Mouse (Mus musculus) stomach, postnatal 0 days (tissue): ENCODE data around the gene Nt5dc2. TPM values are rescaled to one million over a fixed set of nuclear protein-coding genes. Genes with fewer than 3 reads are reported as not detected.

ENCODE experiments used
- ATAC-seq: fragments of 200-750 bp; cut with Nextera tagmentation; 2 replicates; pipeline ENCODE4 v1.8.0; 2017; ENCODE audit not compliant: low FRiP score, low TSS enrichment
- DNase-seq: peaks from one replicate; pipeline ENCODE4 v3.0.0-alpha.2; 2016; ENCODE audit warnings: low spot score
- H3K27ac ChIP-seq: fragments of 300-500 bp; sonication (generic); replicated peaks from 2 replicates; pipeline ENCODE4 v1.5.1; 2014; ENCODE audit warnings: mild to moderate bottlenecking, control low read depth
- H3K27me3 ChIP-seq: fragments of 300-500 bp; sonication (generic); 2 replicates; pipeline ENCODE4 v1.6.1; 2014; ENCODE audit warnings: low read length; ENCODE audit not compliant: control insufficient read depth, insufficient read depth
- H3K36me3 ChIP-seq: fragments of 300-500 bp; sonication (generic); 2 replicates; pipeline ENCODE4 v1.6.1; 2014; ENCODE audit warnings: low read length, mixed read lengths; ENCODE audit not compliant: control insufficient read depth, insufficient read depth
- H3K4me1 ChIP-seq: fragments of 300-500 bp; sonication (generic); replicated peaks from 2 replicates; pipeline ENCODE4 v1.6.1; 2014; ENCODE audit warnings: antibody characterized with exemption; ENCODE audit not compliant: control insufficient read depth, insufficient read depth
- H3K4me2 ChIP-seq: fragments of 300-500 bp; sonication (generic); replicated peaks from 2 replicates; pipeline ENCODE4 v1.6.1; 2014; ENCODE audit warnings: low read depth, mild to moderate bottlenecking, control low read depth, moderate library complexity
- H3K4me3 ChIP-seq: fragments of 300-500 bp; sonication (generic); 2 replicates; pipeline ENCODE4 v1.5.1; 2014; ENCODE audit warnings: low read depth, low read length, control low read depth
- H3K9ac ChIP-seq: fragments of 300-500 bp; sonication (generic); 2 replicates; pipeline ENCODE4 v1.6.1; 2014; ENCODE audit warnings: mild to moderate bottlenecking, low read length, control low read depth, mixed read lengths
- H3K9me3 ChIP-seq: fragments of 300-500 bp; sonication (generic); 2 replicates; pipeline ENCODE4 v1.6.1; 2016; ENCODE audit warnings: low read length; ENCODE audit not compliant: control insufficient read depth
- CTCF ChIP-seq: IDR thresholded peaks from 2 replicates; pipeline ENCODE4 v1.5.1; 2016; ENCODE audit warnings: antibody characterized with exemption, low read depth, mild to moderate bottlenecking, moderate library complexity
- EP300 ChIP-seq: optimal IDR thresholded peaks from 2 replicates; pipeline ENCODE3; 2016; ENCODE audit warnings: antibody characterized with exemption
- WGBS: fragments of 180-500 bp; shearing (Covaris S2); extraction: QIAGEN DNeasy Blood & Tissue Kit; methylation state at CpG from one replicate; pipeline ENCODE4 v1.1.7; 2014; 5-methylcytosine and 5-hydroxymethylcytosine counted together
- polyA plus RNA-seq: library from polyadenylated mRNA; unstranded; fragments of >200 nt; fragmentation: Nextera tagmentation; extraction: Ambion mirVana; gene quantifications from 2 replicates; pipeline ENCODE4 v1.2.1, GENCODE M21; 2015

The Nt5dc2 gene
- polyA plus RNA-seq, result 61.0 and 65.3 TPM in 2 replicates

GRCm38 (mm10) chr14:31130236-31131220 lies at the start of gene Nt5dc2:
Nt5dc2 (plus strand) TSS chr14:31131053.
- peak within 1 kb of the TSS; percentile 87 for H3K4me2 ChIP-seq
- peak; percentile 59 for ATAC-seq
- no peaks in the 10 kb centered on the region; the same call in 1 of the 2 replicates for H3K36me3 ChIP-seq
- peak within 1 kb of the TSS; percentile 71 for H3K27ac ChIP-seq
- H3K9ac ChIP-seq, result peak within 1 kb of the TSS; percentile 74
- H3K4me3 ChIP-seq, result peak within 1 kb of the TSS; percentile 65
- WGBS, result 5% methylated on average over 56 of the region's 63 CpGs
- TF ChIP-seq EP300, result no peak
- TF ChIP-seq CTCF, result peak; percentile 52
- no peaks in the 10 kb centered on the region for H3K9me3 ChIP-seq
- peak; percentile 87 for DNase-seq
- H3K27me3 ChIP-seq, result no peaks in the 10 kb centered on the region
- H3K4me1 ChIP-seq, result peaks cover 10% of the 10 kb centered on the region

GRCm38 (mm10) chr14:31081147-31081546 lies 49.7 kb upstream of the Nt5dc2 start:
- Histone ChIP-seq H3K4me1 (no peaks in the 10 kb centered on the region), H3K27ac (no peak overlapping the region), H3K4me3 (no peak overlapping the region), H3K9ac (no peak overlapping the region), H3K36me3 (peaks cover 10% of the 10 kb centered on the region), H3K9me3 (no peaks in the 10 kb centered on the region), H3K27me3 (no peaks in the 10 kb centered on the region), H3K4me2 (no peak overlapping the region)
- no peak for TF ChIP-seq EP300
- TF ChIP-seq CTCF, result no peak
- no peak for ATAC-seq
- no peak for DNase-seq

DNA sequence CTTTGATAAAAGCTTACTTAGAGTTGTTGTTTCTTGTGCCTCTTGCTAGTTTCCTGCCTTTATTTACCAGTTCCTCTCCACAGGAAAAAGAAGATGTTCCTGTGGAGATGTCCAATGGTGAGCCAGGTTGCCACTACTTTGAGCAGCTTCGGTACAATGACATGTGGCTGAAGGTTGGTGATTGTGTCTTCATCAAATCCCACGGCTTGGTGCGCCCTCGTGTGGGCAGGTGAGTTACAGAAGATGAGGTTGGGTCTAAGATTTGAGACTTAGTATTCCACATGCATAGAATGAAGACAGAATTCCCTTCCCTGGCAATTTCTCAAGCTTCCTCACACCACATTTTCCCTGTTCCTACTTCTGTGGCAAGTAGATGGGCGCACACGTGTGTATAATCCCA lies 43.4 kb upstream of the Nt5dc2 start:
- no peak overlapping the region for H3K9ac ChIP-seq
- H3K9me3 ChIP-seq, result no peaks in the 10 kb centered on the region
- ATAC-seq (no peak), DNase-seq (peak; percentile 25)
- peaks cover 9% of the 10 kb centered on the region for H3K36me3 ChIP-seq
- no peak overlapping the region for H3K4me2 ChIP-seq
- peak; percentile 47 for TF ChIP-seq CTCF
- no peak for TF ChIP-seq EP300
- no peaks in the 10 kb centered on the region for H3K4me1 ChIP-seq
- H3K27me3 ChIP-seq, result no peaks in the 10 kb centered on the region
- 78% methylated on average over 6 of the region's 6 CpGs for WGBS
- H3K4me3 ChIP-seq, result no peak overlapping the region
- no peak overlapping the region for H3K27ac ChIP-seq

DNA sequence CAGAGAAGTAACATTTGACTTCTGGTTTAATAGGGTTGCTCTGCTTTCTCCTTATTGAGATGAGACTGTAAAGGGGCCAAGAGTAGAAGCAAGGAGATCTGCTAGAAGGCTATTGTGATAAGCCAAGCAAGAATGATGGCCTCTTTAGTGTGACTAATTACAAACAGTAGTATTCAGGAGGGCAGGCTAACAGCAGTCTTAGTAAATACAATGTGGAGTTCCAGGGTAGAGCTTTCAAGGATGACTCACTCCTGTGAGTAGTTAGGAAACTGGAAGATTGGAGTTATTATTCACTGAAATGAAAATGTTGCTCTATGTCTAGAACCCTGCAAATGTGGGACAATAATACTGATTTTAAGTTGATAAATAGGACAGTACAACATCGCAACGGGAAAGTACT lies 42.3 kb upstream of the Nt5dc2 start:
- Histone ChIP-seq H3K9me3 (no peaks in the 10 kb centered on the region), H3K4me2 (no peak overlapping the region), H3K36me3 (peaks cover 9% of the 10 kb centered on the region), H3K4me1 (no peaks in the 10 kb centered on the region), H3K4me3 (no peak overlapping the region), H3K27ac (no peak overlapping the region), H3K27me3 (no peaks in the 10 kb centered on the region), H3K9ac (no peak overlapping the region)
- WGBS, result 79% methylated on average over 2 of the region's 2 CpGs
- TF ChIP-seq CTCF (no peak), EP300 (no peak)
- ATAC-seq, result 0 out of 2 replicates have a peak, but pooled peaks have one; percentile 64
- no peak for DNase-seq

GRCm38 (mm10) chr14:31089918-31090317 lies 40.9 kb upstream of the Nt5dc2 start:
- no peak for ATAC-seq
- no peak overlapping the region for H3K27ac ChIP-seq

GRCm38 (mm10) chr14:31105156-31105555 lies 25.7 kb upstream of the Nt5dc2 start:
- H3K36me3 ChIP-seq, result peaks cover 16% of the 10 kb centered on the region
- no peak overlapping the region for H3K27ac ChIP-seq
- H3K4me1 ChIP-seq, result no peaks in the 10 kb centered on the region
- H3K27me3 ChIP-seq, result no peaks in the 10 kb centered on the region
- no peak overlapping the region for H3K4me2 ChIP-seq
- DNase-seq, result no peak
- H3K9ac ChIP-seq, result no peak overlapping the region
- TF ChIP-seq CTCF (no peak), EP300 (no peak)
- H3K4me3 ChIP-seq, result no peak overlapping the region
- H3K9me3 ChIP-seq, result no peaks in the 10 kb centered on the region
- ATAC-seq, result no peak
- WGBS, result 64% methylated on average over 2 of the region's 2 CpGs

More at GRCm38 (mm10) chr14:31089918-31090317, 40.9 kb upstream of the Nt5dc2 start:
- Histone ChIP-seq H3K4me2 (no peak overlapping the region), H3K4me3 (no peak overlapping the region), H3K9ac (no peak overlapping the region), H3K9me3 (no peaks in the 10 kb centered on the region), H3K27me3 (no peaks in the 10 kb centered on the region), H3K4me1 (no peaks in the 10 kb centered on the region), H3K36me3 (peaks cover 7% of the 10 kb centered on the region)
- DNase-seq, result no peak
- TF ChIP-seq CTCF (no peak), EP300 (no peak)
- WGBS, result 90% methylated on average over 1 of the region's 1 CpGs
